Mouse (Mus musculus) CH12.LX (cell line): ENCODE results near the gene Limk2.

Experiments
- CTCF ChIP-seq, 2 experiments: IDR thresholded peaks in 1 of 2; conservative IDR thresholded peaks in 1 of 2; 2 replicates each; pipeline ENCODE4 v1.5.1; 2011 to 2012; ENCODE audit warnings: low read depth in 2 of 2, low read length in 2 of 2, improper control_type of control experiment in 1 of 2, inconsistent platforms in 1 of 2, mild to moderate bottlenecking in 1 of 2, moderate library complexity in 1 of 2
- ETS1 ChIP-seq: conservative IDR thresholded peaks from 2 replicates; pipeline ENCODE4 v1.6.1; 2012; ENCODE audit warnings: low read depth, mild to moderate bottlenecking, inconsistent platforms, low read length, improper control_type of control experiment, moderate library complexity
- GABPA ChIP-seq: IDR thresholded peaks from 2 replicates; pipeline ENCODE4 v1.6.1; 2012; ENCODE audit warnings: low read depth, low read length, improper control_type of control experiment, inconsistent platforms; ENCODE audit not compliant: insufficient replicate concordance
- HCFC1 ChIP-seq: IDR thresholded peaks from 2 replicates; pipeline ENCODE4 v1.6.1; 2012; ENCODE audit warnings: low read depth, mild to moderate bottlenecking, inconsistent platforms, low read length, improper control_type of control experiment
- MAZ ChIP-seq: IDR thresholded peaks from 2 replicates; pipeline ENCODE4 v1.6.1; 2012; ENCODE audit warnings: low read depth, mild to moderate bottlenecking, inconsistent platforms, low read length, improper control_type of control experiment, moderate library complexity
- MEF2A ChIP-seq: IDR thresholded peaks from 2 replicates; pipeline ENCODE4 v1.6.1; 2014; ENCODE audit warnings: low read depth, mild to moderate bottlenecking, inconsistent platforms, low read length, improper control_type of control experiment, borderline replicate concordance
- NELFE ChIP-seq: IDR thresholded peaks from 2 replicates; pipeline ENCODE4 v1.6.1; 2011; ENCODE audit warnings: low read depth, low read length, improper control_type of control experiment
- POLR2AphosphoS2 ChIP-seq: IDR thresholded peaks from 2 replicates; pipeline ENCODE4 v1.6.1; 2011; ENCODE audit warnings: low read depth, low read length, improper control_type of control experiment
- SIN3A ChIP-seq: IDR thresholded peaks from 2 replicates; pipeline ENCODE4 v1.6.1; 2012; ENCODE audit warnings: low read length, improper control_type of control experiment, inconsistent platforms
- USF1 ChIP-seq: IDR thresholded peaks from 2 replicates; pipeline ENCODE4 v1.6.1; 2014; ENCODE audit warnings: low read depth, mild to moderate bottlenecking, inconsistent platforms, low read length, improper control_type of control experiment
- ZMIZ1 ChIP-seq: IDR thresholded peaks from 2 replicates; pipeline ENCODE4 v1.6.1; 2012; ENCODE audit warnings: low read depth, mild to moderate bottlenecking, inconsistent platforms, low read length, improper control_type of control experiment

- TF ChIP-seq MAZ (no peak), USF1 (no peak), HCFC1 (no peak), ZMIZ1 (no peak), GABPA (no peak), CTCF (conservative IDR thresholded peaks at IDR 0.05 in 1 of 2, IDR thresholded peaks at IDR 0.05 in 1 of 2; ENCODE audit: low read depth in 2 of 2, low read length in 2 of 2) (no peak), ETS1 (no peak), SIN3A (no peak), POLR2AphosphoS2 (no peak), MEF2A (no peak), NELFE (no peak)
These were observed 40.0 kb downstream of the Limk2 start for GRCm38 (mm10) chr11:3368983-3369382.
